Mouse (Mus musculus): Measurements from ENCODE around the gene Gm7903. TPM values are rescaled to one million over a fixed set of nuclear protein-coding genes. Genes with fewer than 3 reads are reported as not detected.

Gm7903 gene
- polyA plus RNA-seq (2017; shearing (Covaris generic)), result not detected

GRCm38 (mm10) chrX:135433535-135433934, at the start of gene Gm7903:
TSS of gene Gm7903 (plus strand) at chrX:135433835.

Other genes with a start within 250 kb of the Gm7903 start
- gene Tceal6, start 223.1 kb upstream of the Gm7903 start, polyA plus RNA-seq (2017; shearing (Covaris generic)), result not detected
- gene Pramel3, start 131.5 kb upstream of the Gm7903 start, polyA plus RNA-seq (2017; shearing (Covaris generic)), result not detected
- gene Gm5128, start 60.6 kb upstream of the Gm7903 start, polyA plus RNA-seq (2017; shearing (Covaris generic)), result not detected
- 0.09 TPM for gene AV320801, start 60.8 kb downstream of the Gm7903 start, polyA plus RNA-seq (2017; shearing (Covaris generic))
- not detected for gene Nxf7, start 164.9 kb downstream of the Gm7903 start, polyA plus RNA-seq (2017; shearing (Covaris generic))
- not detected for gene Prame, start 193.9 kb downstream of the Gm7903 start, polyA plus RNA-seq (2017; shearing (Covaris generic))

Measured in naive thymus-derived CD4-positive, alpha-beta T cell, adult 5 months (primary cell).